Mouse (Mus musculus) thymus, adult 2 months (tissue): ENCODE measurements around the gene Cs.

Experiments used
- CTCF ChIP-seq: fragments of 200-500 bp; IDR thresholded peaks from 2 replicates; pipeline ENCODE4 v1.5.1; 2012; ENCODE audit warnings: mild to moderate bottlenecking, control low read depth, low read length, moderate library complexity, borderline replicate concordance; ENCODE audit not compliant: control insufficient read depth, poor library complexity, insufficient read depth; ENCODE audit errors: extremely low read depth
- POLR2A ChIP-seq: fragments of 200-500 bp; IDR thresholded peaks from 2 replicates; pipeline ENCODE4 v1.6.1; 2012; ENCODE audit warnings: mild to moderate bottlenecking, low read length, control low read depth, moderate library complexity; ENCODE audit not compliant: control insufficient read depth, poor library complexity, insufficient read depth; ENCODE audit errors: extremely low read depth

GRCm38 (mm10) chr10:128296370-128297090 lies 41.0 kb upstream of the Cs start:
- TF ChIP-seq POLR2A (no peak), CTCF (no peak)
